Comparison of ENCODE assay signal across 1 mouse cellular context in the genomic region with DNA sequence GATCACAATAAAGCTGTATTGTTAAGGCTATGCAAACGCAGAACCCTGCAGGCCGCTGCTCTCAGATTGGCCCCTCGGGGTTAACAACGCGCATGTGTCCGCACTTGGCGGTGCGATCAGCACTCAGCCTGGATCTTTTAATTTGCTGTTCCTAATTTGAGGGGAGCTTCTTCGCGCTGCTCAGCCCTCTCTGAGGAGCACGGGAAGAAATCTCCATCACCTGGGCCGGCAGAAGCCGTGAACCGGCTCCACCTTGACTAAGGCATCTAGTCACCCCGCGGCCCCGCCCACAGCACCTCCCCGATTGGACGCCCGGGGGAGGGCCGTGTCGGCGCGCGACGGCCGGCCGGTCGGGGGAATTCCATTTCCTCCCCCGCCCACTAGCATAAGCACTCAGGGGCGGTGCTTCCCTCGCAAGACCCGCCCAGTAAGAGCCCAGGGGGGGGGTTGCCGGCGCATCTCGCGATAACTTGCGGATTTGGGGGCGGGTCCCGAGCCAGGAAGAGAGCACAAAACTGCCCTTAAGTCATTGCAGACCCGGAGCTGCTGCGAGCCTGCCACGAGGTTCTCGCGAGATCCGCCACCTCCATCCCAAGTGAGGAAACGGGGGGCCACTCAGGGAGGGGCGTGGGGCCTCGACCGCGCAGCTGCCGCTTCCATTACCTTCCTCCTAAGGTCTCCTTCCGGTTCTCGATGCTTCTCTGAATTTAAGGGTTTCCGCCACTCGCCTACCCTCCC.
TF ChIP-seq lines count a peak whose summit lies in the region.

A gene (plus strand): TSS at position 392 of the 738 bp plus-strand sequence.

TF ChIP-seq in myocyte, 11 proteins besides CTCF, POLR2A, EP300 and RAD21 (continued from another document):
- TF ChIP-seq CEBPB (IDR thresholded peaks at IDR 0.05; ENCODE audit: insufficient read depth, poor library complexity, severe bottlenecking) (no peak), MYOG (IDR thresholded peaks at IDR 0.05; ENCODE audit: control insufficient read depth in 1 of 3, insufficient read depth in 1 of 3, insufficient read length in 2 of 3, low read depth in 2 of 3) (peak in 2 of 3 experiments; percentile 44 to 56)
